Mouse (Mus musculus) hematopoietic stem cell, adult 5-6 weeks (primary cell): Measurements from ENCODE around the gene Orc5. TPM values are rescaled to one million over a fixed set of nuclear protein-coding genes. Genes with fewer than 3 reads are reported as not detected.

ENCODE experiments used
- ATAC-seq, 2 experiments: fragments of 125-278 bp in 1 of 2; replicated peaks in 1 of 2; 2 replicates each; pipeline ENCODE4 v1.8.0; 2016 to 2017; ENCODE audit warnings: inconsistent platforms in 2 of 2, mild to moderate bottlenecking in 2 of 2, moderate number of reproducible peaks in 2 of 2, low read depth in 1 of 2, moderate TSS enrichment in 1 of 2; ENCODE audit not compliant: low FRiP score in 2 of 2, poor library complexity in 2 of 2, severe bottlenecking in 2 of 2, insufficient read depth in 1 of 2, low TSS enrichment in 1 of 2
- total RNA-seq: library from RNA; stranded (forward); fragments of 172-1452, 232-1000 nt; gene quantifications from 2 replicates; pipeline ENCODE4 v1.2.3, GENCODE M21; 2017

The Orc5 gene
- 34.7 and 36.0 TPM in 2 replicates for total RNA-seq

- peak; percentile 95 for ATAC-seq
These were observed at the start of gene Orc5 for GRCm38 (mm10) chr5:22550033-22550551. Gene Orc5, minus strand, starts transcription at chr5:22550429.

GRCm38 (mm10) chr5:22596981-22597380, 46.8 kb upstream of the Orc5 start:
- ATAC-seq = no peak

- ATAC-seq = no peak
These were observed 39.2 kb upstream of the Orc5 start for GRCm38 (mm10) chr5:22589370-22589966.

- no peak for ATAC-seq
These were observed 37.3 kb upstream of the Orc5 start for GRCm38 (mm10) chr5:22587492-22587891.

GRCm38 (mm10) chr5:22584556-22584955, 34.3 kb upstream of the Orc5 start:
- ATAC-seq = no peak

GRCm38 (mm10) chr5:22578011-22578410, 27.8 kb upstream of the Orc5 start:
- no peak for ATAC-seq

- no peak for ATAC-seq
These were observed 24.5 kb upstream of the Orc5 start for GRCm38 (mm10) chr5:22574751-22575150.

- ATAC-seq = no peak
These were observed 23.9 kb upstream of the Orc5 start for GRCm38 (mm10) chr5:22574161-22574560.

GRCm38 (mm10) chr5:22573696-22574095, 23.5 kb upstream of the Orc5 start:
- no peak for ATAC-seq

GRCm38 (mm10) chr5:22572881-22573280, 22.7 kb upstream of the Orc5 start:
- ATAC-seq = no peak

GRCm38 (mm10) chr5:22572456-22572855, 22.2 kb upstream of the Orc5 start:
- ATAC-seq = no peak

GRCm38 (mm10) chr5:22565708-22566107, 15.5 kb upstream of the Orc5 start:
- ATAC-seq = no peak

- no peak for ATAC-seq
These were observed 9.6 kb upstream of the Orc5 start for GRCm38 (mm10) chr5:22559801-22560200.

- no peak; a peak in 1 of 4 replicates for ATAC-seq
These were observed 7.4 kb upstream of the Orc5 start for GRCm38 (mm10) chr5:22557491-22558113.

- ATAC-seq = no peak
These were observed 6.5 kb upstream of the Orc5 start for GRCm38 (mm10) chr5:22556713-22557112.

- ATAC-seq = no peak
These were observed 2.1 kb upstream of the Orc5 start for GRCm38 (mm10) chr5:22552233-22552765.

- ATAC-seq = peak; percentile 44 to 54
These were observed 730 bp downstream of the Orc5 start for GRCm38 (mm10) chr5:22549366-22550032.

GRCm38 (mm10) chr5:22548556-22549161, 1.6 kb downstream of the Orc5 start:
- no peak for ATAC-seq
